Comparison of ENCODE assay signal across 18 mouse cellular contexts in the genomic region with DNA sequence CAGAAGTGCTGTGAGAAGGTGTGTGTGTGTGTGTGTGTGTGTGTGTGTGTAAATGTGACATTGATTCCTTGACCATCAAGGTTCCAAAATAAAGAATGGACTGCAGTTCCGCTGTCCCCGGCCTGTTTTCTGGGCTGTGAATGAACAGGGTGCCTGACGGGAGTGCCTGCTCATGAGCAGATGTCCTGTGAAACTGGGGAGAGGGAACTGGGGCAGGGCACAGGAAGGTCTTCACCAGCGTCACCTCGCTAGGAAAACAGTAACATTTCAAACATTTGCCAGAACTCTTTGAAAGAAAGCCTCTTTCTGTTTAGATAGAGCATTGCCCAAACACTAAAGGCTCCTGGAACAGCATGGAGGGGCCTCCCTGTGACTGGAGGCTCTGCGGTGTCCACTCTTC. TPM values are rescaled to one million over a fixed set of nuclear protein-coding genes. Genes with fewer than 3 reads are reported as not detected.
DNase-seq lines count a peak whose midpoint lies in the region; ATAC-seq lines count a peak whose summit lies in the region.
"Had no signal": no experiment of that assay in that cellular context is flagged by ENCODE, and none has a peak within 500 bp of the region (broad histone marks: within the 10 kb centered on the region; RNA-seq: fewer than 3 reads in every experiment).

No protein-coding gene starts in this region.

- no peak for DNase-seq in heart, adult 8-10 months (ENCODE audit: low spot score)
- DNase-seq in liver, embryonic 13.5 days = no peak
- DNase-seq in liver = no peak
- DNase-seq in cerebellum, postnatal 4 days (ENCODE audit: low spot score in 2 of 2) = no peak
- DNase-seq: cerebellum, adult 11 months; cerebellum, postnatal 36 days; gastrocnemius, postnatal 25 days; layer of hippocampus, adult 9-11 months; right cerebral cortex, postnatal 14 days; thymus, adult 2 months had no signal

- peak overlapping the region; percentile 68 for H3K27ac ChIP-seq in heart, embryonic 12.5 days (ENCODE audit: poor library complexity, severe bottlenecking)
- 0 out of 2 replicates have a peak overlapping the region, but pooled peaks have one; percentile 14 for H3K27ac ChIP-seq in liver, embryonic 13.5 days
- peak overlapping the region; percentile 87 for H3K27ac ChIP-seq in heart, embryonic 16.5 days (ENCODE audit: low read length)
- peak overlapping the region; percentile 6; the same call in 1 of the 2 replicates for H3K27ac ChIP-seq in stomach, embryonic 14.5 days (ENCODE audit: low read length)
- H3K27ac ChIP-seq: embryonic facial prominence, embryonic 12.5 days; hindbrain, embryonic 15.5 days; kidney, embryonic 15.5 days; liver, embryonic 14.5 days; midbrain, embryonic 15.5 days had no signal

- no peaks in the 10 kb centered on the region for H3K27me3 ChIP-seq in heart, embryonic 12.5 days (replicated peaks)
- H3K27me3 ChIP-seq in liver, embryonic 13.5 days = no peaks in the 10 kb centered on the region
- no peaks in the 10 kb centered on the region for H3K27me3 ChIP-seq in heart, embryonic 16.5 days (ENCODE audit: control insufficient read depth, insufficient read depth, low read length)
- H3K27me3 ChIP-seq in stomach, embryonic 14.5 days (ENCODE audit: control insufficient read depth, insufficient read depth, low read length) = no peaks in the 10 kb centered on the region
- H3K27me3 ChIP-seq: embryonic facial prominence, embryonic 12.5 days; hindbrain, embryonic 15.5 days; kidney, embryonic 15.5 days; midbrain, embryonic 15.5 days had no signal

- peaks cover 14% of the 10 kb centered on the region for H3K36me3 ChIP-seq in heart, embryonic 12.5 days
- H3K36me3 ChIP-seq in liver, embryonic 13.5 days = no peaks in the 10 kb centered on the region
- peaks cover 5% of the 10 kb centered on the region; the same call in 1 of the 2 replicates for H3K36me3 ChIP-seq in heart, embryonic 16.5 days (ENCODE audit: control insufficient read depth, insufficient read depth)
- H3K36me3 ChIP-seq in stomach, embryonic 14.5 days (ENCODE audit: control insufficient read depth, insufficient read depth, low read length) = no peaks in the 10 kb centered on the region
- H3K36me3 ChIP-seq: hindbrain, embryonic 15.5 days had no signal

- 64% methylated on average over 6 of the region's 6 CpGs for WGBS in heart, embryonic 12.5 days
- WGBS in liver, embryonic 13.5 days (ENCODE audit: insufficient replicate concordance) = 75% methylated on average over 6 of the region's 6 CpGs
- 48% methylated on average over 6 of the region's 6 CpGs for WGBS in heart, embryonic 16.5 days
- 61% methylated on average over 6 of the region's 6 CpGs for WGBS in stomach, embryonic 14.5 days

- H3K9ac ChIP-seq in heart, embryonic 12.5 days = no peak overlapping the region
- H3K9ac ChIP-seq in liver, embryonic 13.5 days = no peak overlapping the region
- peak overlapping the region; percentile 38 for H3K9ac ChIP-seq in heart, embryonic 16.5 days (ENCODE audit: low read length)
- H3K9ac ChIP-seq in stomach, embryonic 14.5 days (replicated peaks; ENCODE audit: low read depth, low read length) = no peak overlapping the region
- H3K9ac ChIP-seq: embryonic facial prominence, embryonic 12.5 days; hindbrain, embryonic 15.5 days; kidney, embryonic 15.5 days; liver, embryonic 14.5 days; midbrain, embryonic 15.5 days had no signal

- H3K4me1 ChIP-seq in heart, embryonic 12.5 days (replicated peaks) = peaks cover 50% of the 10 kb centered on the region
- peaks cover 38% of the 10 kb centered on the region for H3K4me1 ChIP-seq in liver, embryonic 13.5 days (replicated peaks)
- peaks cover 37% of the 10 kb centered on the region for H3K4me1 ChIP-seq in heart, embryonic 16.5 days (ENCODE audit: control insufficient read depth, insufficient read depth, low read length)
- H3K4me1 ChIP-seq in stomach, embryonic 14.5 days (ENCODE audit: control insufficient read depth, insufficient read depth, low read length) = no peaks in the 10 kb centered on the region
- H3K4me1 ChIP-seq: embryonic facial prominence, embryonic 12.5 days had no signal

- H3K4me3 ChIP-seq in heart, embryonic 12.5 days = no peak overlapping the region
- no peak overlapping the region for H3K4me3 ChIP-seq in liver, embryonic 13.5 days (replicated peaks)
- H3K4me3 ChIP-seq in heart, embryonic 16.5 days (ENCODE audit: low read length) = no peak overlapping the region
- H3K4me3 ChIP-seq in stomach, embryonic 14.5 days (ENCODE audit: low read depth, low read length) = no peak overlapping the region
- H3K4me3 ChIP-seq: embryonic facial prominence, embryonic 12.5 days; hindbrain, embryonic 15.5 days; kidney, embryonic 15.5 days; midbrain, embryonic 15.5 days had no signal

- H3K4me2 ChIP-seq in heart, embryonic 12.5 days = no peak overlapping the region
- no peak overlapping the region for H3K4me2 ChIP-seq in liver, embryonic 13.5 days
- H3K4me2 ChIP-seq in heart, embryonic 16.5 days (ENCODE audit: low read depth, low read length) = peak overlapping the region; percentile 38
- H3K4me2 ChIP-seq in stomach, embryonic 14.5 days (replicated peaks; ENCODE audit: low read depth, low read length) = no peak overlapping the region
- H3K4me2 ChIP-seq: embryonic facial prominence, embryonic 12.5 days; hindbrain, embryonic 15.5 days; kidney, embryonic 15.5 days; midbrain, embryonic 15.5 days had no signal

- ATAC-seq in heart, embryonic 12.5 days (ENCODE audit: insufficient number of reproducible peaks, low FRiP score) = no peak
- ATAC-seq in liver, embryonic 13.5 days (ENCODE audit: low read depth) = peak; percentile 9; the same call in 1 of the 2 replicates
- ATAC-seq in heart, embryonic 16.5 days (replicated peaks; ENCODE audit: extremely low read depth, insufficient read depth, low FRiP score) = no peak
- ATAC-seq in stomach, embryonic 14.5 days (ENCODE audit: insufficient number of reproducible peaks, insufficient read depth, low FRiP score, low read depth) = no peak
- ATAC-seq: midbrain, embryonic 15.5 days had no signal

- no peaks in the 10 kb centered on the region for H3K9me3 ChIP-seq in heart, embryonic 12.5 days (replicated peaks)
- no peaks in the 10 kb centered on the region for H3K9me3 ChIP-seq in liver, embryonic 13.5 days (replicated peaks)
- no peaks in the 10 kb centered on the region for H3K9me3 ChIP-seq in heart, embryonic 16.5 days (replicated peaks; ENCODE audit: control insufficient read depth, low read length)
- no peaks in the 10 kb centered on the region for H3K9me3 ChIP-seq in stomach, embryonic 14.5 days (ENCODE audit: control insufficient read depth, low read depth, low read length)
- H3K9me3 ChIP-seq: embryonic facial prominence, embryonic 12.5 days; hindbrain, embryonic 15.5 days; kidney, embryonic 15.5 days; midbrain, embryonic 15.5 days had no signal

RNA-seq across cellular contexts. Expression of gene Ick, which starts 13.0 kb away (rescaled TPM):
- polyA plus RNA-seq in heart, embryonic 12.5 days (2016; fragmentation: Nextera tagmentation; extraction: Ambion mirVana) = 15.8 and 18.8 TPM in 2 replicates
- 10 to 100 TPM; 12.7 to 14.3 (median 13.3) TPM for total RNA-seq in heart, adult 8-10 months (2022)
- 4.7 and 6.7 TPM in 2 replicates for polyA plus RNA-seq in liver, embryonic 13.5 days (2015; fragmentation: Nextera tagmentation; extraction: Ambion mirVana)
- polyA plus RNA-seq in heart, embryonic 16.5 days (2015; fragmentation: Nextera tagmentation; extraction: Ambion mirVana) = 13.5 and 14.6 TPM in 2 replicates
- polyA plus RNA-seq in stomach, embryonic 14.5 days (2014; fragmentation: Nextera tagmentation; extraction: Ambion mirVana) = 28.4 and 29.9 TPM in 2 replicates

RNA-seq across cellular contexts. Expression of gene Fbxo9, which starts 13.1 kb away (rescaled TPM):
- 44.2 and 45.9 TPM in 2 replicates for polyA plus RNA-seq in heart, embryonic 12.5 days (2016; fragmentation: Nextera tagmentation; extraction: Ambion mirVana)
- 10 to 100 TPM; 30.9 to 50.6 (median 45.5) TPM for total RNA-seq in heart, adult 8-10 months (2022)
- polyA plus RNA-seq in liver, embryonic 13.5 days (2015; fragmentation: Nextera tagmentation; extraction: Ambion mirVana) = 68.7 and 72.5 TPM in 2 replicates
- polyA plus RNA-seq in heart, embryonic 16.5 days (2015; fragmentation: Nextera tagmentation; extraction: Ambion mirVana) = 41.1 and 47.3 TPM in 2 replicates
- 37.8 and 39.9 TPM in 2 replicates for polyA plus RNA-seq in stomach, embryonic 14.5 days (2014; fragmentation: Nextera tagmentation; extraction: Ambion mirVana)

Comparison
In these comparisons a context has a peak if more than half of its experiments do, and no peak if none do; other contexts are left out.
1. H3K27ac ChIP-seq: peak in every context shown above with its lines; median percentile 87 in heart, embryonic 16.5 days; 68 in heart, embryonic 12.5 days; 14 in liver, embryonic 13.5 days; 6 in stomach, embryonic 14.5 days.